Mouse (Mus musculus) T-helper 17 cell (primary cell): ENCODE data around the gene Smurf2.

Experiments used
- in situ Hi-C, 2 experiments: fragments of 300-600 bp; cut with MboI, MseI; formaldehyde crosslinking; loops; 1 replicate in 1 of 2; 2 replicates in 1 of 2; pipeline ENCODE4 v1.15.1; 2025; ENCODE audit warnings: high pct_unique_total_duplicates in 2 of 2

The Smurf2 gene

DNA sequence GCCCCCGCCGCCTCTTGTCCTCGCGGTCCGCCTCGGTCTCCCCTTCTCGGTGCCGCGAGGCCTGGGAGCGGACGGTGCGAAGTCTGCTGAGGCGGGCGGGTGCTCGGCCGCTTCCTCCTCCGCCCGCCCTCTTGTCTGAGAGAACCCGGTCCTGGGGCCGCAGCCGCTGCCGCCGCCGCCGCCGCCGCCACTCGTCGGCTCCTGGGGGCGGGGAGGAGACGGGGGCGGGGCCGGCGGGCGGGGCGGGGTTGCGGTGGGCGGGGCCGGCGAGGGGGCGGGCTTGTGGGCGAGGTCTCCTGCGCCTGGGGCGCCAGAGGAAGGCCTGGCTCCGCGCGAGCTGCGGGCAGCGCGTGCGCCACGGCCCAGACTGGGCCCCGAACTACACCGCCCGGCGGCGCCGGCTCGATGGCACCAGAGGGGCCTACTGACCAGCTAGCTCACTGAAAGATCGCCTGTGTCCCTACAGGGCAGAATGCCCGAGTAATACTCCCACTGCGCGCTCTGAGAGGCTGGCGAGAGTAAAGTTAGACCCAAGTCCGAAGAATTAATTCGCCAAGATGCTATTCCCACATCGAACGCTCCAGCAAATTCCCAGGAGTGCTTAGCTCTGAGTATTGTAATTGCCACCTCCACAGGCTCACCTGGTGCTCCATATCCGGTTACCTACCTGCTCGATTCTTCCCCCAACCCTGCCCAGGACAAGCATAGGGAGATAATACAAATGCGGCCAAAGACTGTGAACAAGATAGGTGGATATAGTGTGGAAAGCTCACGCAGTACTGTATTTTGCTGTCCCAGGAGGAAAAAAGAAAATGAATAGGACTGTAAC is at the start of gene Smurf2:
Gene Smurf2, minus strand, starts transcription at position 165 of the 829 bp plus-strand sequence.
- in situ Hi-C loops = loop anchor here in 1 of 2 experiments (5.0 kb wide), 1 partner anchor 47 kb away; no protein-coding TSS in a partner anchor

DNA sequence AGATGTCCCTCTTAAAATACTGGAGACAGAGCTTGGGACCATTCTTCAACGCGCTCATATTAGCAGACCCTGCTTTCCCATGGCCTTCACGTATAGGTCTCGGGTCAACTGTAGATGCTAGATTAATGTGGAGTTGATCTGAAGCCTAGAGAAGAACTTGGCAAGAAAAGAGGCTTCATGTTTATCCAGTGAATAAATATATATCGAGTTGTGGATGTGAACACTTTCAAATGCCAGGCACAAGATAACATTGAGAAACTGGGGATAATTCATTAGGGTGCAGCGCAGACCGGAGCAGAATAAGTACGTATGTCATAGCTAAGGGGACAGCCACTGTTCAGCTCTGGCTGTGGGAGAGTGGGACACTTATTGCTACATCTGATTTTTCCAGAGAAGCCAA is 49.3 kb upstream of the Smurf2 start:
- in situ Hi-C loops = loop anchor here in 1 of 2 experiments (5.0 kb wide), 2 partner anchors 47 to 122 kb away; partner anchors contain the start of gene Smurf2

DNA sequence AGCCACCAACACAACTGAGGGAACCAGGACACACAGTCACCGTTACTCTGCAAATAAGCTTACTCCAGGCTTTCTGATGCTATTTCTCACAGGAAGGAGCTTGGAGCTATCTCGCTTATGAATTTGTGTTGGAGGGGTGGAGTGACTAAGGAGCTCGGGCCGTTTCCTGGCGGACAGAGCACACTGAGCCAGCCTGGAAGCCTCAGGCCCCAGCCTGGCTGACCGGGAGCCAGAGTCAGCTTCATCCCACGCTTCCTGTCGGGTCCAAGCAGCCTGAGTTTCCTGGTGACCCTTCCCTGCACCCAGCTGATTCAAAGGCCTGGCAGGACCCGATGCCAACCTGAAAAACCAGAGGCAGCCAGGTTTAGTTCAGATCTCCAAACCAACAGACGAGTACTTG is 47.1 kb upstream of the Smurf2 start:
- in situ Hi-C loops = loop anchor here in 1 of 2 experiments (5.0 kb wide), 2 partner anchors 45 to 120 kb away; partner anchors contain the start of gene Smurf2

- in situ Hi-C loops = loop anchor here in 1 of 2 experiments (5.0 kb wide), 2 partner anchors 44 to 119 kb away; partner anchors contain the start of gene Smurf2
Observed at GRCm38 (mm10) chr11:106965881-106966280, 45.4 kb upstream of the Smurf2 start.

DNA sequence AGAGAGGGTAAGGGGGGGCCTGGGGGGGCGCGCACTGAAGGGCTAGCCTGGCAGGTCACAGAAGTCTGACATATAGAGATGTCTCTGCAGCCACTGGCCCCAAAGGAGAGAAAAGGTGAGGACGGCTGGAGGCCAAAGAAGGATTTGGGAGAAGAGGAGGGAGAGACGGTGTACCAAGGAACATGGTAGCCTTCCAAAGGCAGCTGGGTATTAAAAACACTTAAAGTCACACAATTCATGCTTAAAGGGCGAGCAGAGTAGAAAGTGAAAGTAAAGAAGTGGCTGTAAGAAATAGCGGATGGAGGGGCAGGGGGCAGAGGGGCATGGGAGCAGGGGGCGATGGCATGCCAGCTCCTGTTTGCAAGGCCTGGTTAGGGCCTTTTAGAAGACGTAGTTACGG is 41.8 kb upstream of the Smurf2 start:
- in situ Hi-C loops = no loop called here

GRCm38 (mm10) chr11:106961471-106962081 is 41.1 kb upstream of the Smurf2 start:
- in situ Hi-C loops = no loop called here

DNA sequence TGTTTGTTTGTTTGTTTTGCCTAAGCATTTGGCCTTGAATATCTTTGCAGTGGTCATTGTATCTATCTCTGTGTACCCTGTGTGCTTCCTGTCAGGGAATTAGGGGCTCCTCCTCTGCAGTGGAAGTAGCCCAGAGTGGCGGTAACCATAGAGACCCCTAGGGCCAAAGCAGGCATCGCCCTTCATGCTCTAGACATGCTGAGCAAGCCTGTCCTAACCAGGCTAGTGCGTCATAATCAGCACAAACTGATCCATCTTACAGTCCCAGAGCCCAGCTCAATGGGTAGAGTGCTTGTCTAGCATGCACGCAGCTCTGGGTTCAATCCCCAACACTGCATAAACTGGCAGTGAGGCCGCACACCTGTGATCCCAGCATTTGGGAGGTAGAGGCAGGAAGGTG is 38.6 kb upstream of the Smurf2 start:
- in situ Hi-C loops = no loop called here

GRCm38 (mm10) chr11:106958407-106959071 is 38.0 kb upstream of the Smurf2 start:
- in situ Hi-C loops = no loop called here

- in situ Hi-C loops = no loop called here
Observed at GRCm38 (mm10) chr11:106957271-106957980, 36.9 kb upstream of the Smurf2 start.

DNA sequence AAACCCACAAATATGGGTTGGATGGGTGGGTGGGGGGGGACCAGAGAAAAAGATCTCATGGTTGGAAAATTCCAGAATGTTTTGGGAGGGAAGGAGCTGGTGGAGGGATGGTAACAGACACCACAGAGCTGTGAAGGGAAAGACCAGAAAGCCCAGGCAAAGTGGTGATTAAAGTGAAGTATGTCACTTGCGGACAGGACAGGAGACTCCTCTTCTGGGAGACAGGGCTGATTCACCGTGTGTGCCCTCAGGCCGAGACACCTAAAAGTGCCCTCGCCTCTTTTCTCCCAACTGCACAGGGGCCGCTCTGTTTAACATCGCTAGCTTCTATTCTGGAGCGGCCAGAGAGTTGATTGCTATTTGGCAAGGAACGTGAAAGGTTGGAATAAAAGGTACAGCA is 34.1 kb upstream of the Smurf2 start:
- in situ Hi-C loops = no loop called here

GRCm38 (mm10) chr11:106954116-106954515 is 33.6 kb upstream of the Smurf2 start:
- in situ Hi-C loops = no loop called here

- in situ Hi-C loops = no loop called here
Observed at GRCm38 (mm10) chr11:106937306-106937705, 16.8 kb upstream of the Smurf2 start.

GRCm38 (mm10) chr11:106930366-106930765 is 9.9 kb upstream of the Smurf2 start:
- in situ Hi-C loops = loop anchor here in 1 of 2 experiments (5.0 kb wide), 2 partner anchors 47 to 102 kb away; no protein-coding TSS in a partner anchor

DNA sequence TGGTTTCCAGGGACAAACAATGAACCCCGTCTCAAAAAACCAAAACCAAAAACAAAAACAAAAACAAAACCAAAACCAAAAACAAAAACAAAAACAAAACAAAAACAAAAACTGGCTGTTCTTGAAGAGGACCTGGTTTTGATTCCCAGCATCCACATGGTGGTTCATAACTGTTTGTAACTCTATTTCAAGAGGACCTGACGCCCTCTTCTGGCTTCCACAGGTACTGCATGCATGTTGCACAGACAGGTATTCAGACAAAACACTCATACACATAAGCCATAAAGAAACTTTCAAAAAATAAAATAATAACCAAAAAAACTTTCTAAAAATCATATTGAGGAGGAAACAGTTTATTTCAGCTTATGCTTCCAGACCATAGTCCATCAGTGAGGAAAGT is 8.4 kb upstream of the Smurf2 start:
- in situ Hi-C loops = no loop called here

GRCm38 (mm10) chr11:106927950-106928349 is 7.4 kb upstream of the Smurf2 start:
- in situ Hi-C loops = no loop called here

DNA sequence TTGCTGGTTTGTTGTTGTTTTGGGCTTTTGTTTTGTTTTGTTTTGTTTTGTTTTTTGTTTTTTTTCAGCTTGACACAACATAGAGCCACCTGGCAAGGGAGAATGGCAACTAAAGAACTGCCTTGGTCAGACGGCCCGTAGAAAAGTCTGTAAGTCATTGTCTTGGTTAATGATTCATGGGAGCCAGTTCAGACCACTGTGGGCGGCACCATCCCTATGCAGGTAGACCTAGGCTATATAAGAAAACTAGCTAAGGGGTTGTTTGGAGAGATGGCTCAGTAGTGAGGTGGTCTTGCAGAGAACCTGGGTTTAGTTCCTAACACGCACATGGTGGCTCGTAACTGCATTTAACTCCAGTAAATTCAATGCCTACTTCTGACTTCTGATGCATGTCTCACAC is 6.7 kb upstream of the Smurf2 start:
- in situ Hi-C loops = no loop called here

GRCm38 (mm10) chr11:106926732-106927131 is 6.2 kb upstream of the Smurf2 start:
- in situ Hi-C loops = no loop called here

GRCm38 (mm10) chr11:106919612-106920550 is 634 bp downstream of the Smurf2 start:
- in situ Hi-C loops = loop anchor here in 1 of 2 experiments (5.0 kb wide), 2 partner anchors 47 to 48 kb away; no protein-coding TSS in a partner anchor

GRCm38 (mm10) chr11:106918901-106919300 is 1.6 kb downstream of the Smurf2 start:
- in situ Hi-C loops = loop anchor here in 1 of 2 experiments (5.0 kb wide), 1 partner anchor 47 kb away; no protein-coding TSS in a partner anchor

DNA sequence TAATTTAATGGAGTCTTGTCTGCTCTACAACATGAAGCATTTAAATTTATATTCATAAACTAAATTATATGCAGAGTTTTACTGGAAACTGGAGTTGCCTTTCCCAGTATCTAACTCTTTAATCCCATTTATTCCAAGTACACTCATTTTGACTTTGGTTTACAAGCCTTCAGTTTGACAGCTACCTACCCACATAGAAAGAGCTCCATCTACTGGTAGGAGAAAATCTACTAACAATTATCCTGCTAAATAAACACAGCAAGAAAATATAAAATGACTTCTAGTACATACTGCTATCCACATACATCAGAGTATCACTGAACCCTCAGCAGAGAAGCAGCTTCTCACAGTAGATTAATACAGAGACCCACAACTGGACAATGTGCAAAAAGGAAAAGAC is 9.3 kb downstream of the Smurf2 start:
- in situ Hi-C loops = no loop called here
